Mouse (Mus musculus) liver (tissue): ENCODE data around the gene Agpat1.

Experiments used
- DNase-seq: peaks from one replicate; pipeline ENCODE4 v3.0.0-alpha.2; 2020; ENCODE audit warnings: mixed read lengths

Gene Agpat1

GRCm38 (mm10) chr17:34606186-34607039, 2.4 kb downstream of the Agpat1 start:
- peak; percentile 39 for DNase-seq

- no peak for DNase-seq
Observed at GRCm38 (mm10) chr17:34607997-34608396, 3.9 kb downstream of the Agpat1 start.

GRCm38 (mm10) chr17:34611050-34611449, 7.0 kb downstream of the Agpat1 start:
- no peak for DNase-seq

DNA sequence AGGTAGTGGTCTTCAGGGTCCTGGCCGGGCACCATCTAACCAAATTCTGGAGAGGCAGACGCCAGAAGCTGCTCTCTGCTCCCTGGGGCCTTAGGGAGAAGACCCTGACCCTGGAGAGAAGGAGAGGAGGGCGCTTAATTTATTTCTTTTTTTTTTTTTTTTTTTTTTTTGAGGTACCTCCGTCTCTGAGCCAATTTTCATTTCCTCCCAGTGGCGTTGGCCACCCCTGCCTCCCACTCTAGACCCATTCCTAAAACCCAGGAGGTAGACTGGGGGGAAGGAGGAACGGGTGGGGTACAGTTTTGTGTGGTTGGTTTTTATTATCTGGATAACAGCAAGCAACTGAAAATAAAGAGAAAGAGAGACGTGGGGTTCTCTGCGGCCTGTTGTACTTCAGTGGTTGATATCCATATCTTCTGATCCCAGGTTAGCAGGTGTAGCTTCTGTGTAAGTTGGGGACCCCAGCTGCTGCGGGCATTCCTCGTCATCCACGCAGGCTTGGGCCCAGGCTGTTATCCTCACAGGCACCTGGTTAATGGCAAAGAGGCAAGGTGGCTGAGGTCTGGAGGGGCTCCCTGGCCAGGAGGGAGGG, 9.1 kb downstream of the Agpat1 start:
- DNase-seq, result peak; percentile 36

DNA sequence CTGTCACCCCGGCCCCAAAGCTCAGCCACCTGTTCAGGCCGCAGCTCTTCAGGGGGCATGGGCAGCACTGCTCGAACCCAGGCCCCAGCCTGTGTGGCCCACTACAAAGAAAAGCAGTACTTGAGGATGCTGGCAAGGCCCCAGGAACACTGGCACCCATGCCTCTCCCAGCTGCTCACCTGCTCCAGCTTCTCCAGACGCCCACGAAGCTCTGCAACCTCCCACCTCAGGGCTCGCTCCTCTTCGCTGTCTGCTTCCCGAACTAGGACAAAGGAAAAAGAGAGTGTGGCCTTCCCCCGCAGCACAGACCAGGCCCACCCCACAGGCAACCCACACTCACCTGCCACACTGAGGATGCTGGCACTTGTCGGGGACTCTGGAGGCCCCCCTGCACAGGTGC, 9.8 kb downstream of the Agpat1 start:
- no peak for DNase-seq

DNA sequence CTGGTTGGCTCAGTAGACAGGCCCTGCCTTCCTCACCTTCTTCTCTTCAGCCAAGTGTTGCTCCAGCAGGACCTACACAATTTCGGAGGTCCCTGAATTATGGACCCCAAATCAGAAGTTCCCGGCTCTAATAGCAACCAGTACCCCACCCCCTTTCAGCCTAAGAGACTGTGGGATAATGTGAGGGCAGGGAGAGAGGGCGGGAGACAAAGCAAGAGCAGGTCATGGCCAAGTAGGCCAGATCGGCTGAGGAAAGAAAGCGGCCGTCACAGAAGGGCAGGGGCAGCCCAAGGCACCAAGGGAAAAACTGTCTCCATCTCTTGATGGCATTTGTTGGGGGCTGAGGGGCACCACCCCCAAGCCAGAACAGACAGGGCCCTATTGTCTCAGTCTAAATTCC, 11.8 kb downstream of the Agpat1 start, which contains the start of gene Egfl8:
Egfl8 (minus strand) TSS at position 101 of the 400 bp plus-strand sequence.
- DNase-seq, result no peak

GRCm38 (mm10) chr17:34618999-34619398, 14.9 kb downstream of the Agpat1 start:
- peak; percentile 82 for DNase-seq

DNA sequence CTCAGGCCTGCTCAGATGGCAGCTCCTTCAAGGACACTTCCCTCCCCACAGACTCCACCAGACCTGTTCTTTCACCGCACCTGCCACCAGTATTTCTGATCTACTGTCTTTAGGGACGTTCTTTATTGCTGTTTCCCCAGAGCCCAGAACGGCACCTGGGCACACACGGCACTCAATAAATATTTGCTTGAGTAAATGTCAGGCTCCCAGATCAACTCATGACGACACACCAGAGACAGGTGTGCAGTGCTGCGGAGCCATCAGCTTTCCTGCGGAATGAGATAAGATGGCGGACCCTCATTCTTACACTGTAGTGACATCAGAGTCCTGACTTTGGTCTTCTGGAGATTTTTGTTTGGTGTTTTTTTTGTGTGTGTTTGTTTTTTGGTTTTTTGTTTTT, 16.9 kb downstream of the Agpat1 start:
- DNase-seq, result no peak

GRCm38 (mm10) chr17:34623161-34623560, 19.1 kb downstream of the Agpat1 start:
- no peak for DNase-seq

GRCm38 (mm10) chr17:34624981-34625380, 20.9 kb downstream of the Agpat1 start:
- DNase-seq, result no peak

DNA sequence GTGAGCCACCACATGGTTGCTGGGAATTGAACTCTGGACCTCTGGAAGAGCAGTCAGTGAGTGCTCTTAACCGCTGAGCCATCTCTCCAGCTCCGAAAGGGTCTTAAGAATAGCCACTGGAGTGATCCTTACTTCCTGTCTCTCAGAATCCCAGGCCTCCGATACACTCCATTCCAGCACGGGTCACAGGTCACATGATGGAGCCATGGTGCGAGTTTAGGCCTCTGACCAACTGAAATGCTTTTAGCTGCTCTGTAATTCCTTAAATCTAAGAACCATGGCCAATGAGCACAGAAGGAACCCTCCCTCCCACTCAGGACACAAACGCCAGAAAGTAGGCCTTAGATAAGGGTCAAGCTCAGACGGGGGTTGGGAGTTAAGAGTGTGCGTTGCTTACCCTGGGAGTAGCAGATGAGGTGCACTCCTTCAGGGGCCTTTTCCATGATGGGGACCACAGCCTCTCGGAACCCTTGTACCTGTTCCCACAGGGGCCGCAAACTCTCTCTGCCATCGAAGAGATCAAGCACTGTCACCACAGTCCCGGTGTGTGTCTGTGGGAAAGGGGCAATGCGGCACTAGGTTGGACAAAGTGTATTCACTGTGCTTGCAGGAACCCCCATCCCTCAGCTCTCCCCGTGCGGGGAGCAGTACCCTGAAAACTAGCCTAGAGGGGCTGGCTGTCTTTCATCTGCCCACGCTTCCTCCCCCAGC, 22.2 kb downstream of the Agpat1 start:
- DNase-seq, result no peak

- peak; percentile 26 for DNase-seq
Observed at GRCm38 (mm10) chr17:34626773-34627092, 22.7 kb downstream of the Agpat1 start.

GRCm38 (mm10) chr17:34627093-34627942, 23.3 kb downstream of the Agpat1 start:
- peak; percentile 83 for DNase-seq

DNA sequence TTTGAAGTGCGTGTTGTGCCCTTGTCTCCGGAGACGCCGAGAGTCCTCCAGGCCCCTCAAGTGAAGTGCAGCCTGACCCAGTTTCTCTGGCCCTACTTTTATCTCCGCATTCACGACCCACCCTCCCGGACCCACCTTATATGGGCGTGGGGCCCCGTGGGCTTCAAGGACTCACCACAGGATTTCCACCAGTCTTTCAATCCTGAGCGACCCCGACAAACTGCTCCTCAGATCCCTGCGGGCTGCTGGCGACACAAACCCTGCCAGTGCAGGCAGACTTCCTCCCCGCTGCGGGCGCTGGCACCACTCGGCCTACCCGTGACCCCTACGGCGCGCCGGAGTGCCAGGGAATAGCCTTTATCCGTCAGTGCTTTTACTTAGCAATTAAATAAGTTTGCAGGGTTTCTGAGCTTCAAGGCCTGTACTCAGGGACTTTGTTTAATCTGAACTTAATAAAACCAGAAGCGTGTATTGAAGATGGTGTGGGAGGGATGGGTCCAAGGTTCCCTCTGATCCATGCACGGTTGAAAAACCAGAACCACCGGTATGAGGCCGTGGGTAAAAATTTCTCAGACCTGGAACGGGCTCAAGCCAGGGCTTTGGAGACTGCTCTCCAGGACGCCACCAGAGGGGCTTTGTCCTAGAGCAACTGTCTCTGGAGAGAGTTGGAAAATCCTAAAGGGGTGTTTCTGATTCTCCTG, 24.0 kb downstream of the Agpat1 start, which contains the start of gene Ppt2:
Ppt2 (minus strand) TSS at position 568 of the 701 bp plus-strand sequence.
- DNase-seq, result peak; percentile 34

GRCm38 (mm10) chr17:34628644-34628967, 24.5 kb downstream of the Agpat1 start:
- no peak for DNase-seq

DNA sequence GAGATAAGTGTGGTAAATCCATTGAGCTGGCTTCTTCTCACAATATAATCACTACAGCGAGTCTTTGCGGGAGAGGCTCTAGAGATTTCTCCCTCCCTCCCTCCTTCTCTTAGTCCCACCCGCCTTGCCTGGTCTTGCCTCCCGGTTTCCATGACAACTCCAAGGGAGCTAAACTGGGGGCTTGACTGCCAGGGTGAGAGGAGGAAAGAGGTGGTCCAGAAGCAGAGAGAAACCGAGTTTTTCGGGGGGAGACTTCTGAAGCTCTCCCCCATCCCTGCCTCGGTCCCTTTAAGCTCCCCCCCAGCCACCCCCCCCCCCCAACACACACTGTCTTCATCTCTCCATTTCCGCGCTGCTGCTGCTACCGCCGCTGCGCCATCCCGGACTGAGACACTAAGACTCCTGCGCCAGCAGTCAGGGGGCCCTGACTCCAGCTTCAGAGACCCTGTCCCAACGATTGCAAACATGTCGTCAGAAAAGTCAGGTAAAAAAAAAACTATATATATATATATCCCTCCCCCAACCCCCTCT, 25.2 kb downstream of the Agpat1 start, which contains the start of gene Prrt1:
Prrt1 (plus strand) TSS at position 313 of the 531 bp plus-strand sequence.
- no peak for DNase-seq

- no peak for DNase-seq
Observed at GRCm38 (mm10) chr17:34629796-34630603, 25.9 kb downstream of the Agpat1 start.

DNA sequence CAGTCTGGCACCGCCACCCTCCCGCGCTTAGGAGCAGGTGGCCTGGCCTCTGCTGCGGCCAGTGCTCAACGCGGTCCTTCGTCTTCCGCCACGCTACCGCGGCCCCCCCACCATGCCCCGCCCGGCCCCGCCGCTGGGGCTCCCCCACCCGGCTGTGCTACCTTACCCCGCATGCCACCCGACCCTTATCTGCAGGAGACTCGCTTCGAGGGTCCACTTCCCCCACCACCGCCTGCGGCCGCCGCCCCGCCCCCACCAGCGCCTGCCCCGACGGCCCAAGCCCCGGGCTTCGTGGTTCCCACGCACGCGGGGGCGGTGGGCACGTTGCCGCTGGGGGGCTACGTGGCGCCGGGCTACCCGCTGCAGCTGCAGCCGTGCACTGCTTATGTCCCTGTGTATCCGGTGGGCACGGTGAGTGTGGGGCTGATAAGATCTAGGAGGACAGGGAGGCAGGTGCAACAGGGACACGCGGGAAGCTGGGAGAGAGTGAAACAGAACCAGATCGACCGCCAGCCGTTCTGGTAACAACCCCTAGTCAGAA, 26.8 kb downstream of the Agpat1 start:
- no peak for DNase-seq

DNA sequence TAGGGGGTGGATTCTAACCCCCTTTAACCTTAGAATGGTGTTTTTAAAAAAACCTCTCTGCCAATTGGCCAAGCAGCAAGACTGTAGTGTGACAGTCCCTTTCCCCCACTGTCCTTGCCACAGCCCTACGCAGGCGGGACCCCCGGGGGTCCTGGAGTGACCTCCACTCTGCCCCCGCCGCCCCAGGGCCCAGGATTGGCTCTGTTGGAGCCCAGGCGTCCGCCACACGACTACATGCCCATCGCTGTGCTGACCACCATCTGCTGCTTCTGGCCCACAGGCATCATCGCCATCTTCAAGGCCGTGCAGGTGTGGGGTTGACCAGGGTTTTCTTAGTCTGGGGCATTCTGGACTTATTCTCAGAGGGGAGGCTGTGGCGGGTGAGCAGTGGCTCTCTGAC, 27.6 kb downstream of the Agpat1 start:
- DNase-seq, result no peak

- DNase-seq, result peak; percentile 70
Observed at GRCm38 (mm10) chr17:34632261-34632691, 28.2 kb downstream of the Agpat1 start.

GRCm38 (mm10) chr17:34635671-34636070, 31.6 kb downstream of the Agpat1 start:
- DNase-seq, result no peak
